Mouse (Mus musculus) limb, embryonic 14.5 days (tissue): ENCODE measurements around the gene Vsig10. TPM values are rescaled to one million over a fixed set of nuclear protein-coding genes. Genes with fewer than 3 reads are reported as not detected.

Source experiments
- ATAC-seq: fragments of 200-750 bp; cut with Nextera tagmentation; 2 replicates; pipeline ENCODE4 v1.8.0; 2017; ENCODE audit warnings: low read depth, moderate number of reproducible peaks, moderate TSS enrichment; ENCODE audit not compliant: low FRiP score
- DNase-seq: peaks from one replicate; pipeline ENCODE4 v3.0.0-alpha.2; 2015; ENCODE audit warnings: low spot score
- H3K27ac ChIP-seq: fragments of 300-500 bp; sonication (generic); replicated peaks from 2 replicates; pipeline ENCODE4 v1.5.1; 2014; ENCODE audit warnings: low read depth, mild to moderate bottlenecking, low read length, moderate library complexity, mixed read lengths
- H3K27me3 ChIP-seq: fragments of 300-500 bp; sonication (generic); 2 replicates; pipeline ENCODE4 v1.6.1; 2014; ENCODE audit warnings: low read length, mixed read lengths; ENCODE audit not compliant: control insufficient read depth, insufficient read depth
- H3K36me3 ChIP-seq: fragments of 300-500 bp; sonication (generic); 2 replicates; pipeline ENCODE4 v1.6.1; 2014; ENCODE audit warnings: mild to moderate bottlenecking, low read length, moderate library complexity, mixed read lengths; ENCODE audit not compliant: control insufficient read depth, insufficient read depth
- H3K4me1 ChIP-seq: fragments of 300-500 bp; sonication (generic); 2 replicates; pipeline ENCODE4 v1.6.1; 2014; ENCODE audit warnings: antibody characterized with exemption, low read length, mixed read lengths; ENCODE audit not compliant: control insufficient read depth, insufficient read depth
- H3K4me2 ChIP-seq: fragments of 300-500 bp; sonication (generic); replicated peaks from 2 replicates; pipeline ENCODE4 v1.6.1; 2014; ENCODE audit warnings: low read depth, mild to moderate bottlenecking, low read length, moderate library complexity; ENCODE audit not compliant: severe bottlenecking
- H3K4me3 ChIP-seq: fragments of 300-500 bp; sonication (generic); replicated peaks from 2 replicates; pipeline ENCODE4 v1.5.1; 2014; ENCODE audit warnings: low read length
- H3K9ac ChIP-seq: fragments of 300-500 bp; sonication (generic); 2 replicates; pipeline ENCODE4 v1.6.1; 2014; ENCODE audit warnings: mild to moderate bottlenecking, low read depth, low read length, moderate library complexity; ENCODE audit not compliant: severe bottlenecking
- H3K9me3 ChIP-seq: fragments of 300-500 bp; sonication (generic); 2 replicates; pipeline ENCODE4 v1.6.1; 2016; ENCODE audit warnings: low read length; ENCODE audit not compliant: control insufficient read depth
- POLR2A ChIP-seq: fragments of 200-500 bp; IDR thresholded peaks from 2 replicates; pipeline ENCODE4 v1.8.0; 2012; ENCODE audit warnings: inconsistent platforms, mild to moderate bottlenecking, moderate library complexity, borderline replicate concordance; ENCODE audit not compliant: insufficient read depth, insufficient read length; ENCODE audit errors: extremely low read depth
- WGBS: fragments of 180-500 bp; shearing (Covaris S2); extraction: QIAGEN DNeasy Blood & Tissue Kit; methylation state at CpG from one replicate; pipeline ENCODE4 v1.1.7; 2014; 5-methylcytosine and 5-hydroxymethylcytosine counted together
- polyA plus RNA-seq, 2 experiments: library from polyadenylated mRNA; depleted of rRNA in 1 of 2; stranded (reverse) in 1 of 2; unstranded in 1 of 2; fragments of >200 nt; fragmentation: Nextera tagmentation in 1 of 2; extraction: Ambion mirVana in 1 of 2; gene quantifications; 2 replicates each; pipeline versions ENCODE4 v1.2.1 to v1.2.3; 2012 to 2014

Vsig10 gene
- polyA plus RNA-seq, 2 experiments: 4.5 to 10.3 TPM

- no peaks in the 10 kb centered on the region for H3K27me3 ChIP-seq
- no peak for ATAC-seq
- H3K27ac ChIP-seq: no peak overlapping the region
- no peaks in the 10 kb centered on the region for H3K36me3 ChIP-seq
- no peak for TF ChIP-seq POLR2A
- no peak for DNase-seq
- no peaks in the 10 kb centered on the region for H3K4me1 ChIP-seq
- WGBS: 66% methylated on average over 18 of the region's 18 CpGs
- no peak overlapping the region for H3K9ac ChIP-seq
- no peak overlapping the region for H3K4me3 ChIP-seq
- H3K9me3 ChIP-seq: no peaks in the 10 kb centered on the region
- no peak overlapping the region for H3K4me2 ChIP-seq
These were observed 14.9 kb upstream of the Vsig10 start for GRCm38 (mm10) chr5:117303691-117304579.

GRCm38 (mm10) chr5:117304947-117305346 is 13.9 kb upstream of the Vsig10 start:
- Histone ChIP-seq H3K27me3 (no peaks in the 10 kb centered on the region), H3K4me1 (no peaks in the 10 kb centered on the region), H3K4me3 (no peak overlapping the region), H3K36me3 (no peaks in the 10 kb centered on the region), H3K9me3 (no peaks in the 10 kb centered on the region), H3K9ac (no peak overlapping the region), H3K27ac (no peak overlapping the region), H3K4me2 (no peak overlapping the region)
- 66% methylated on average over 7 of the region's 7 CpGs for WGBS
- TF ChIP-seq POLR2A: no peak
- ATAC-seq (no peak), DNase-seq (peak; percentile 65)

GRCm38 (mm10) chr5:117305754-117306153 is 13.1 kb upstream of the Vsig10 start:
- WGBS: 86% methylated on average over 5 of the region's 5 CpGs
- Histone ChIP-seq H3K27ac (no peak overlapping the region), H3K4me1 (no peaks in the 10 kb centered on the region), H3K36me3 (no peaks in the 10 kb centered on the region), H3K4me2 (no peak overlapping the region), H3K27me3 (no peaks in the 10 kb centered on the region), H3K9ac (no peak overlapping the region), H3K4me3 (no peak overlapping the region), H3K9me3 (no peaks in the 10 kb centered on the region)
- ATAC-seq (no peak), DNase-seq (no peak)
- TF ChIP-seq POLR2A: no peak

- DNase-seq (no peak), ATAC-seq (no peak)
- 93% methylated on average over 2 of the region's 2 CpGs for WGBS
- Histone ChIP-seq H3K9ac (no peak overlapping the region), H3K4me2 (no peak overlapping the region), H3K4me3 (no peak overlapping the region), H3K27me3 (no peaks in the 10 kb centered on the region), H3K9me3 (no peaks in the 10 kb centered on the region), H3K27ac (no peak overlapping the region), H3K36me3 (no peaks in the 10 kb centered on the region), H3K4me1 (no peaks in the 10 kb centered on the region)
- no peak for TF ChIP-seq POLR2A
These were observed 12.1 kb upstream of the Vsig10 start for GRCm38 (mm10) chr5:117306826-117307225.

- 31% methylated on average over 11 of the region's 11 CpGs for WGBS
- Histone ChIP-seq H3K9ac (no peak overlapping the region), H3K9me3 (no peaks in the 10 kb centered on the region), H3K27me3 (no peaks in the 10 kb centered on the region), H3K4me1 (no peaks in the 10 kb centered on the region), H3K4me2 (no peak overlapping the region), H3K4me3 (no peak overlapping the region), H3K27ac (no peak overlapping the region), H3K36me3 (no peaks in the 10 kb centered on the region)
- peak; percentile 56 for DNase-seq
- no peak for ATAC-seq
- no peak for TF ChIP-seq POLR2A
These were observed 11.2 kb upstream of the Vsig10 start for GRCm38 (mm10) chr5:117307699-117308098.

- no peaks in the 10 kb centered on the region for H3K9me3 ChIP-seq
- no peaks in the 10 kb centered on the region for H3K27me3 ChIP-seq
- 12% methylated on average over 14 of the region's 14 CpGs for WGBS
- H3K4me3 ChIP-seq: peak overlapping the region; percentile 22
- peak overlapping the region; percentile 43 for H3K4me2 ChIP-seq
- H3K27ac ChIP-seq: no peak overlapping the region
- DNase-seq: peak; percentile 58
- no peak for TF ChIP-seq POLR2A
- no peak for ATAC-seq
- no peaks in the 10 kb centered on the region for H3K36me3 ChIP-seq
- no peak overlapping the region for H3K9ac ChIP-seq
- peaks cover 9% of the 10 kb centered on the region for H3K4me1 ChIP-seq
These were observed 5.5 kb upstream of the Vsig10 start for GRCm38 (mm10) chr5:117313420-117313819.
